Mouse (Mus musculus): ENCODE results near the gene Zbtb18. TPM values are rescaled to one million over a fixed set of nuclear protein-coding genes. Genes with fewer than 3 reads are reported as not detected.

Zbtb18 gene
- polyA plus RNA-seq, 1 experiment = 30.3 TPM

DNA sequence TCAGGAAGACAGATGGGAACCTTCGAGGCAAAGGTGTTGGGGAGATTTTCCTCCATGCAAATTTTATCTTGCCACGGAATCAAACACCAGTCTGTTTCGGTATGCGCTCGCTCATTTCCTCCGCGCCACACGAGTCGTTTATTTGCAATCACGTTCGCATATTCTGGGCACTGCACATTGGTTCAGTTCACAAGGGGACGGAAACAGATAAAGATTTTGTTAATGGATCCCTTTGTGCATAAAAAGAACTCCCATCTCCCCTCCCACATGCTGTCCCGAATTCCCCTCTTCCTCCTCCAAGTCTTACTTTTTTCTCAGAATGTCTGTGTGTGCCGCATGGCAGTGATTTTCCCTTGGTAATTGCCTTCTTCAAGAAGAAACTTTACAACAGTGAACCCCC lies 13.8 kb upstream of the Zbtb18 start:
- no peak overlapping the region for H3K27ac ChIP-seq (ENCODE audit: insufficient read depth, low read length)
- no peak for TF ChIP-seq POLR2A (IDR thresholded peaks at IDR 0.05; ENCODE audit: low read depth, low read length)
- no peak for TF ChIP-seq CTCF (IDR thresholded peaks at IDR 0.05; ENCODE audit: borderline replicate concordance, insufficient read depth, low read length)
- no peak overlapping the region for H3K4me3 ChIP-seq (ENCODE audit: insufficient read depth, low read length)
- no peaks in the 10 kb centered on the region for H3K4me1 ChIP-seq (ENCODE audit: control insufficient read depth, insufficient read depth, low read length)

- Histone ChIP-seq H3K27ac (ENCODE audit: insufficient read depth, low read length) (no peak overlapping the region), H3K4me3 (ENCODE audit: insufficient read depth, low read length) (no peak overlapping the region), H3K4me1 (ENCODE audit: control insufficient read depth, insufficient read depth, low read length) (no peaks in the 10 kb centered on the region)
- no peak for TF ChIP-seq POLR2A (IDR thresholded peaks at IDR 0.05; ENCODE audit: low read depth, low read length)
- no peak for TF ChIP-seq CTCF (IDR thresholded peaks at IDR 0.05; ENCODE audit: borderline replicate concordance, insufficient read depth, low read length)
Measured at GRCm38 (mm10) chr1:177429067-177429466, 13.1 kb upstream of the Zbtb18 start.

- TF ChIP-seq POLR2A (IDR thresholded peaks at IDR 0.05; ENCODE audit: low read depth, low read length) (no peak), CTCF (IDR thresholded peaks at IDR 0.05; ENCODE audit: borderline replicate concordance, insufficient read depth, low read length) (no peak)
- peaks cover 6% of the 10 kb centered on the region for H3K4me1 ChIP-seq (ENCODE audit: control insufficient read depth, insufficient read depth, low read length)
- no peak overlapping the region for H3K4me3 ChIP-seq (ENCODE audit: insufficient read depth, low read length)
- no peak overlapping the region for H3K27ac ChIP-seq (ENCODE audit: insufficient read depth, low read length)
Measured at GRCm38 (mm10) chr1:177440411-177440810, 1.7 kb upstream of the Zbtb18 start.

DNA sequence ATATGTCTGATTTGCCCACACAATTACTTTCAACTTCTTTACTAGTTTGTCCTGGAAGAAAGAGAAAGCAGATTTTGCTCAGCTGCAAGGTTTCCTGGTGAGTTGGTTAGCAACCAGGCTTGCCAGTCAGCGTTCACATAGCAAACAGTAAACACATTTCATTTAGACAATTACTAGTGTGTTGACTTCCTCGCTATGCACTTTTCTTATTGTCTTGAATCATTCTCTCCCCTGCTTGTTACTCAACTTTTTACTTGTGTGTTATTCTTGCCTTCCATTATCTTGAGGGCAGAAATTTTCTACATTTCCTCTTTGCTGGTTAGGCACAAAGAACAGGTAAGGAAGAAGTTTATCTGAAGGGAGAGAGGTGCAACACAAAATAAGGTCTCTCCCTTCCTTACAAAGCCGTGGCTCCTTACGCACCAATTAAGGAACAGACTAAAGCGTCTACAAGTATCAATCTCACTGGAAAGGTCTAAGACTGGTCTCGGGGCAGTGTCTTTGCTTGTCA lies 1.1 kb upstream of the Zbtb18 start:
- Histone ChIP-seq H3K4me3 (ENCODE audit: insufficient read depth, low read length) (peak overlapping the region; percentile 68), H3K27ac (ENCODE audit: insufficient read depth, low read length) (peak overlapping the region; percentile 43), H3K4me1 (ENCODE audit: control insufficient read depth, insufficient read depth, low read length) (peaks cover 6% of the 10 kb centered on the region)
- no peak for TF ChIP-seq POLR2A (IDR thresholded peaks at IDR 0.05; ENCODE audit: low read depth, low read length)
- no peak for TF ChIP-seq CTCF (IDR thresholded peaks at IDR 0.05; ENCODE audit: borderline replicate concordance, insufficient read depth, low read length)

DNA sequence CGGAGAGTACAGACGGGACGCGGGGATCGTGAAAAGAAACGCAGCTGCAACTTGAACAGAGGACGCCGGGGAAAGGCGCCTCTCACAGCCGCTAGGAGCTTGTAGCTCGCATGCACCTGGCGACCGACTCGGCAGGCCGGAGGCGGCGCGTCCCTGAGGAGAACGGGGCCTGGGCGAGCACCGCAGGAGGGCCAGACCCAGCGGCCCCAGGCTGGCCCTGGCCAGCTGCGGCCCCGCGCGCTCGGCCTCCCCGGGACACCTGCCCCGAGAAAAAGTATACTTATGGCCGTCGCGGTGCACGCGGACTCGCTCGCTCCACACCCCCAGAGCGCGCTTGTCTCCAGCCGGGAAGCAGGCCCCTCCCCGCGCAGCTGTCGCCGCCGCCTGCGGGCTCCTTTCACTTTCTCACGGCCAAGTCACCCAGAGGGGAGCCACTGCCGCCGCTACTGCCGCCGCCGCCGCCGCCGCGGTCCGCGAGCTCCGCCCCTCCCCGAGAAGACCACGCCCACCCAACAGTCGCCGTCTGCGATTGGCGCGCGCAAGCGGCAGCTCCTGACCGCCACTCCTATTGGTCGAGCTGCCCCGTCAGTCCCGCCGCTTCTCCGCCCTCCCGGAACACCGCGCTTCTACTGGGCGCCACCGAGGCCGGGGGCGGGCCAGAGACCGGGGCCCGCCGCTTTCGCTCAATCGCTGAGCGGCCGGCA lies 507 bp upstream of the Zbtb18 start:
- Histone ChIP-seq H3K4me3 (ENCODE audit: insufficient read depth, low read length) (peak overlapping the region; percentile 68), H3K27ac (ENCODE audit: insufficient read depth, low read length) (peak overlapping the region; percentile 43), H3K4me1 (ENCODE audit: control insufficient read depth, insufficient read depth, low read length) (peaks cover 6% of the 10 kb centered on the region)
- no peak for TF ChIP-seq CTCF (IDR thresholded peaks at IDR 0.05; ENCODE audit: borderline replicate concordance, insufficient read depth, low read length)
- peak; percentile 45; the same call in 1 of the 2 replicates for TF ChIP-seq POLR2A (IDR thresholded peaks at IDR 0.05; ENCODE audit: low read depth, low read length)

DNA sequence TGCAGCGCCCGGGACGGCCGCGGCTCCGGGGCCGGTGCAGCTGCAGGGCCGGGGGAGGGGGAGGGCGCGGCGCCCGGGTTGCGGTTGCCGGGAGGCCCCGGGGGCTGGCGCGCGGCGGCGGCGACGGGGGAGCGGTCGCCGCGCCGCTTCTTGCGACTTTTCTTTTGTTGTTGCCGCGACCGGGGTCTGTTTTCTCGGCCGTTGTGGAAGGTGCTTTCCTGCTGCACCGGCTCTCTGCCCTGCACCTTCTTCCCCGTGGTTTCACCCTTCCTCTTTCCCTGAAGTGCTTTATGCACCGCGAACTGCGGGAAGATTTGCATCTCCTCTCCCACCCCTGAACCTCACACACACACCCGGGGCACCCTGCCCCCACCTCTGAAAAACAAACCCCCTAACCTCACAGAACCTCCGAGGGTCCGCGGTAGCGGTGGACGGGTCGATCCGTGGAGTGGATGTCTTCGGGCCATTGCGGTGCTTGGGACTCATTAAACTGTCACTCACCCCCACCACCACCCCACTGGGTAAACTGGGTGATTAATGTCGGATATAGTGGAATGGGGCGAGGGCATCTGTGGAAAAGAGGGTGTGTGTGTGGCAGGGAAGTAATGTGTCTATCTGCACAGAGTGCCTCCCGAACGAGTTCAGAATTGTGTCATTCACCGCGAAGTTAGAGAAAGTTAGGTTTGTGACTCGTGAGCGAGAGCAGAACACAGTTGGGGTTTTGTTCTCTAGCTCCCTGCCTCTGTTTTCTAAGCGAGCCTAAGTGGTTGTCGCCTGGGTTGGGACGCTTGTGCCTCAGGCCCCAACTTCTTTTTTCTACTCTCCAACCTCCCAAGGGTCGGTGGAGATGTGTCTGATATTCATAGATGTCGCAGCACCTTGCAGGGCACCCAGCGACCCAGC lies 921 bp downstream of the Zbtb18 start:
- Histone ChIP-seq H3K4me3 (ENCODE audit: insufficient read depth, low read length) (peak overlapping the region; percentile 72), H3K27ac (ENCODE audit: insufficient read depth, low read length) (peak overlapping the region; percentile 45), H3K4me1 (ENCODE audit: control insufficient read depth, insufficient read depth, low read length) (peaks cover 6% of the 10 kb centered on the region)
- no peak for TF ChIP-seq CTCF (IDR thresholded peaks at IDR 0.05; ENCODE audit: borderline replicate concordance, insufficient read depth, low read length)
- TF ChIP-seq POLR2A (IDR thresholded peaks at IDR 0.05; ENCODE audit: low read depth, low read length) = peak; percentile 46

- TF ChIP-seq CTCF (IDR thresholded peaks at IDR 0.05; ENCODE audit: borderline replicate concordance, insufficient read depth, low read length) = no peak
- no peak for TF ChIP-seq POLR2A (IDR thresholded peaks at IDR 0.05; ENCODE audit: low read depth, low read length)
- H3K27ac ChIP-seq (ENCODE audit: insufficient read depth, low read length) = peak overlapping the region; percentile 45
- peaks cover 6% of the 10 kb centered on the region for H3K4me1 ChIP-seq (ENCODE audit: control insufficient read depth, insufficient read depth, low read length)
- peak overlapping the region; percentile 72 for H3K4me3 ChIP-seq (ENCODE audit: insufficient read depth, low read length)
Measured at GRCm38 (mm10) chr1:177443724-177444482, 1.8 kb downstream of the Zbtb18 start.

- H3K4me1 ChIP-seq (ENCODE audit: control insufficient read depth, insufficient read depth, low read length) = peaks cover 6% of the 10 kb centered on the region
- peak overlapping the region; percentile 72; the same call in 1 of the 2 replicates for H3K4me3 ChIP-seq (ENCODE audit: insufficient read depth, low read length)
- no peak for TF ChIP-seq CTCF (IDR thresholded peaks at IDR 0.05; ENCODE audit: borderline replicate concordance, insufficient read depth, low read length)
- TF ChIP-seq POLR2A (IDR thresholded peaks at IDR 0.05; ENCODE audit: low read depth, low read length) = no peak
- peak overlapping the region; percentile 45; the same call in 1 of the 2 replicates for H3K27ac ChIP-seq (ENCODE audit: insufficient read depth, low read length)
Measured at GRCm38 (mm10) chr1:177444483-177444810, 2.3 kb downstream of the Zbtb18 start.

GRCm38 (mm10) chr1:177444941-177445340 lies 2.8 kb downstream of the Zbtb18 start:
- H3K4me1 ChIP-seq (ENCODE audit: control insufficient read depth, insufficient read depth, low read length) = peaks cover 6% of the 10 kb centered on the region
- no peak overlapping the region for H3K27ac ChIP-seq (ENCODE audit: insufficient read depth, low read length)
- no peak overlapping the region for H3K4me3 ChIP-seq (ENCODE audit: insufficient read depth, low read length)
- no peak for TF ChIP-seq POLR2A (IDR thresholded peaks at IDR 0.05; ENCODE audit: low read depth, low read length)
- TF ChIP-seq CTCF (IDR thresholded peaks at IDR 0.05; ENCODE audit: borderline replicate concordance, insufficient read depth, low read length) = no peak

Data from embryonic fibroblast, embryonic 13.5 days (primary cell).